Comparison of ENCODE assay signal across 7 mouse cellular contexts in genomic region chr9:65579781-65580371, GRCm38 (mm10). TPM values are rescaled to one million over a fixed set of nuclear protein-coding genes. Genes with fewer than 3 reads are reported as not detected.
DNase-seq lines count a peak whose midpoint lies in the region; ATAC-seq lines count a peak whose summit lies in the region.

Plekho2 (minus strand) TSS chr9:65580040.

- H3K4me3 ChIP-seq in intestine, embryonic 16.5 days (ENCODE audit: low read length), result peak within 1 kb of the TSS; percentile 71
- H3K4me3 ChIP-seq in limb, embryonic 10.5 days, result peak within 1 kb of the TSS; percentile 66
- H3K4me3 ChIP-seq in midbrain, embryonic 13.5 days (replicated peaks), result peak within 1 kb of the TSS; percentile 55

- H3K4me2 ChIP-seq in intestine, embryonic 16.5 days (ENCODE audit: low read depth, low read length), result peak within 1 kb of the TSS; percentile 88
- peak within 1 kb of the TSS; percentile 70 for H3K4me2 ChIP-seq in midbrain, embryonic 13.5 days (replicated peaks)

- peak within 1 kb of the TSS; percentile 75 for H3K9ac ChIP-seq in intestine, embryonic 16.5 days (ENCODE audit: low read depth, low read length)
- peak within 1 kb of the TSS; percentile 69 for H3K9ac ChIP-seq in midbrain, embryonic 13.5 days (replicated peaks)

- peak; percentile 92 for DNase-seq in adrenal gland, adult 8-10 months
- DNase-seq in embryo, embryonic 11.5 days (ENCODE audit: low read depth, low spot score), result peak; percentile 94
- peak; percentile 91 to 92 for DNase-seq in gastrocnemius, postnatal 4 days (ENCODE audit: low spot score in 2 of 2)
- DNase-seq in limb, embryonic 10.5 days (ENCODE audit: low spot score), result peak; percentile 99
- peak; percentile 87 for DNase-seq in spleen, adult 12 weeks (ENCODE audit: low spot score)

- ATAC-seq in intestine, embryonic 16.5 days, result peak; percentile 87
- ATAC-seq in midbrain, embryonic 13.5 days, result peak; percentile 93

- H3K27me3 ChIP-seq in intestine, embryonic 16.5 days (replicated peaks; ENCODE audit: control insufficient read depth, insufficient read depth, low read length), result no peaks in the 10 kb centered on the region
- no peaks in the 10 kb centered on the region for H3K27me3 ChIP-seq in limb, embryonic 10.5 days (ENCODE audit: low read depth, poor library complexity, severe bottlenecking)
- no peaks in the 10 kb centered on the region for H3K27me3 ChIP-seq in midbrain, embryonic 13.5 days

- no peaks in the 10 kb centered on the region for H3K36me3 ChIP-seq in intestine, embryonic 16.5 days (ENCODE audit: control insufficient read depth, insufficient read depth, low read length)
- H3K36me3 ChIP-seq in limb, embryonic 10.5 days, result no peaks in the 10 kb centered on the region
- H3K36me3 ChIP-seq in midbrain, embryonic 13.5 days, result no peaks in the 10 kb centered on the region

- H3K27ac ChIP-seq in intestine, embryonic 16.5 days (ENCODE audit: low read length), result peak within 1 kb of the TSS; percentile 77
- H3K27ac ChIP-seq in limb, embryonic 10.5 days, result peak within 1 kb of the TSS; percentile 85
- H3K27ac ChIP-seq in midbrain, embryonic 13.5 days, result peak within 1 kb of the TSS; percentile 74

- H3K9me3 ChIP-seq in intestine, embryonic 16.5 days (ENCODE audit: control insufficient read depth, low read length), result no peaks in the 10 kb centered on the region
- H3K9me3 ChIP-seq in limb, embryonic 10.5 days (replicated peaks), result no peaks in the 10 kb centered on the region
- no peaks in the 10 kb centered on the region for H3K9me3 ChIP-seq in midbrain, embryonic 13.5 days

- H3K4me1 ChIP-seq in intestine, embryonic 16.5 days (ENCODE audit: control insufficient read depth, insufficient read depth, low read length), result peaks cover 28% of the 10 kb centered on the region
- H3K4me1 ChIP-seq in limb, embryonic 10.5 days, result peaks cover 47% of the 10 kb centered on the region
- peaks cover 45% of the 10 kb centered on the region for H3K4me1 ChIP-seq in midbrain, embryonic 13.5 days (replicated peaks)

- WGBS in intestine, embryonic 16.5 days, result under 1% methylated on average over 43 of the region's 45 CpGs
- WGBS in limb, embryonic 10.5 days, result 1% methylated on average over 45 of the region's 45 CpGs
- under 1% methylated on average over 45 of the region's 45 CpGs for WGBS in midbrain, embryonic 13.5 days

RNA-seq across cellular contexts. Expression of gene Plekho2, which starts in this region (rescaled TPM):
- total RNA-seq in adrenal gland, adult 8-10 months (2022), result 10 to 100 TPM; 52.6 to 84.0 (median 64.7) TPM
- 10 to 100 TPM; 23.6 to 26.0 TPM for total RNA-seq in gastrocnemius, postnatal 4 days (2021)
- polyA plus RNA-seq in intestine, embryonic 16.5 days (2015; fragmentation: Nextera tagmentation; extraction: Ambion mirVana), result 11.3 and 11.9 TPM in 2 replicates
- polyA plus RNA-seq in limb, embryonic 10.5 days (2016; fragmentation: Nextera tagmentation; extraction: Ambion mirVana), result 10.0 and 13.0 TPM in 2 replicates
- 5.6 and 5.9 TPM in 2 replicates for polyA plus RNA-seq in midbrain, embryonic 13.5 days (2015; fragmentation: Nextera tagmentation; extraction: Ambion mirVana)

Comparison
In these comparisons a context has a peak if more than half of its experiments do, and no peak if none do; other contexts are left out.
1. Peak in every context shown above with its lines: DNase-seq, ATAC-seq, H3K4me3 ChIP-seq and H3K27ac ChIP-seq.